Mouse (Mus musculus) kidney, adult 2 months (tissue): ENCODE data around the gene Eepd1. TPM values are rescaled to one million over a fixed set of nuclear protein-coding genes. Genes with fewer than 3 reads are reported as not detected.

Source experiments
- DNase-seq: peaks from one replicate; pipeline ENCODE4 v3.0.0; 2021
- H3K27ac ChIP-seq: fragments of 200-500 bp; 2 replicates; pipeline ENCODE4 v1.5.1; 2012; ENCODE audit warnings: low read depth, low read length, control low read depth, inconsistent platforms; ENCODE audit not compliant: insufficient read depth
- H3K27me3 ChIP-seq: fragments of 200-500 bp; replicated peaks from 2 replicates; pipeline ENCODE4 v1.6.1; 2012; ENCODE audit warnings: mild to moderate bottlenecking, moderate library complexity, low read length, inconsistent platforms; ENCODE audit not compliant: control insufficient read depth, insufficient read depth
- H3K36me3 ChIP-seq: fragments of 200-500 bp; 2 replicates; pipeline ENCODE4 v1.6.1; 2012; ENCODE audit warnings: mild to moderate bottlenecking, moderate library complexity, low read length, inconsistent platforms; ENCODE audit not compliant: control insufficient read depth, insufficient read depth
- H3K4me1 ChIP-seq: fragments of 200-500 bp; 2 replicates; pipeline ENCODE4 v1.6.1; 2011; ENCODE audit warnings: low read length; ENCODE audit not compliant: control insufficient read depth, insufficient read depth
- H3K4me3 ChIP-seq: fragments of 200-500 bp; 2 replicates; pipeline ENCODE4 v1.5.1; 2011; ENCODE audit warnings: mild to moderate bottlenecking, low read depth, low read length, control low read depth; ENCODE audit not compliant: insufficient read depth
- CTCF ChIP-seq: fragments of 200-500 bp; conservative IDR thresholded peaks from 2 replicates; pipeline ENCODE4 v1.5.1; 2011; ENCODE audit warnings: low read depth, mild to moderate bottlenecking, control low read depth, low read length, moderate library complexity, mixed read lengths; ENCODE audit not compliant: insufficient read depth, insufficient read length
- POLR2A ChIP-seq: fragments of 200-500 bp; IDR thresholded peaks from one replicate; pipeline ENCODE4 v1.6.1; 2011; ENCODE audit warnings: low read depth, low read length, control low read depth
- WGBS: fragments of 180-500 bp; shearing (Covaris S2); methylation state at CpG from one replicate; pipeline ENCODE4 v1.1.7; 2018; 5-methylcytosine and 5-hydroxymethylcytosine counted together
- polyA plus RNA-seq: library from polyadenylated mRNA; depleted of rRNA; stranded (reverse); fragments of >200 nt; gene quantifications from 2 replicates; pipeline ENCODE4 v1.2.3, GENCODE M21; 2012

The Eepd1 gene
- polyA plus RNA-seq, 1 experiment: 4.8 TPM

DNA sequence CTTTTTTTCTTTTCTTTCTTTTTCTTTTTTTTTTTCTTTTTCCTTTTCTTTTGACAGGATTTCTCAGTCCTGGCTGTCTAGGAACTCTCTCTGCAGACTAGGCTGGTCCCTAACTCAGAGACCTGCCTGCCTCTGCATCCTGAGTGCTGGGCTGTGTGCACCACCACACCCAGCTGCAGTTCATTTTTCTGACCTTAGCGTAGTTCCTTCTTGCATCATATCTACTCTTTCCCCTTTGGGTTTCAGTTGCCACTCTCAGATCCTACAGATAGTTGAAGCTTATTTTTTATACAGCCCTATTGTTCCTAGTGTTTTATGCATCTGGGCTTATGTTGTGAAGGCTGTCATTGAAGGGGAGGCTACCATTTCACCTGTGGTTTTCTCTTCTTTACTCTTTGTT lies 79.8 kb downstream of the Eepd1 start:
- TF ChIP-seq CTCF (no peak), POLR2A (no peak)
- H3K36me3 ChIP-seq: no peaks in the 10 kb centered on the region
- no peak for DNase-seq
- H3K4me3 ChIP-seq: no peak overlapping the region
- no peak overlapping the region for H3K27ac ChIP-seq
- WGBS: 100% methylated on average over 1 of the region's 1 CpGs
- no peaks in the 10 kb centered on the region for H3K27me3 ChIP-seq
- H3K4me1 ChIP-seq: no peaks in the 10 kb centered on the region

DNA sequence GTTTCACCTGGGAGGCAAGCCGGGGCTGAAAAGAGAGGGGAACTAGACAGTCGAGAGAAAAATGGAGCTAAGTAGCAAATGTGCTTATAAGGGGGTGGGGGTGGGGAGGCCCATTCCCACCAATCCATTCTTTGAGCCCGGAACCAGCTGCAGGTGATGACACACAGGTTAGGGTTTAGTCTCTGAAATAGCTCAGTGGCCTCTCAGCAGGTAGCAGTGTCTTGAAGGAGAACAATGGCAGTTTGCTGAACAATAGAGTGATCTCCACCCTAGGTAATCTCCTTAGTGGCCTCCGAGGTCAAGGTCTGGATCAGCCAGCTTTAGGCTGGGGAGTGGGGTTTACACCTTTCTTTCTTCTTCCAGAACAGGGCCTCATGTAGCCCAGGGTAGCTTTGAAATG lies 82.5 kb downstream of the Eepd1 start:
- Histone ChIP-seq H3K27ac (no peak overlapping the region), H3K4me1 (no peaks in the 10 kb centered on the region), H3K4me3 (no peak overlapping the region), H3K27me3 (no peaks in the 10 kb centered on the region), H3K36me3 (no peaks in the 10 kb centered on the region)
- no peak for DNase-seq
- TF ChIP-seq CTCF (no peak), POLR2A (no peak)
- 89% methylated on average over 4 of the region's 4 CpGs for WGBS

DNA sequence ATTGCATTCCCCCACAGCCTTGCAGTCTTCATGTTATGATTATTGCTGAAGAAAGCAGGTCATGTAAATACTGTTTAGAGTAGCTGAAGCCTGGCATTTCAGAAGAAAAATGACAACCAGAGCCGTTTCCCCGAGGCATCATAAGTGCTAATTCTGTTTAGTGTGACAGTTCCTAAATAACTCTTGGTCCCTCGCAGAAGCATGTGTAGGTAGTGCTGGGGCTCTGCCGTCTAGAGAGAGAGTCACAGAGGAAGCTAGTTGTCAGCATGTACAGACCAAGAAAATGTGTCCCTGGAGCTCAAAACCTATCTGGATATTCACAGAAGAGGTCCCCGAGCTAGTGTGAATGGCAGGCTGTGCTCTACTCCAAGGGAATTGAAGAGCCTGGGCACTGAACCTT lies 85.7 kb downstream of the Eepd1 start:
- 73% methylated on average over 5 of the region's 5 CpGs for whole genome bisulfite sequencing
- H3K4me1 ChIP-seq: no peaks in the 10 kb centered on the region
- no peak for DNase-seq
- no peak overlapping the region for H3K4me3 ChIP-seq
- no peaks in the 10 kb centered on the region for H3K27me3 ChIP-seq
- no peaks in the 10 kb centered on the region for H3K36me3 ChIP-seq
- no peak for TF ChIP-seq POLR2A
- no peak for TF ChIP-seq CTCF
- H3K27ac ChIP-seq: no peak overlapping the region

DNA sequence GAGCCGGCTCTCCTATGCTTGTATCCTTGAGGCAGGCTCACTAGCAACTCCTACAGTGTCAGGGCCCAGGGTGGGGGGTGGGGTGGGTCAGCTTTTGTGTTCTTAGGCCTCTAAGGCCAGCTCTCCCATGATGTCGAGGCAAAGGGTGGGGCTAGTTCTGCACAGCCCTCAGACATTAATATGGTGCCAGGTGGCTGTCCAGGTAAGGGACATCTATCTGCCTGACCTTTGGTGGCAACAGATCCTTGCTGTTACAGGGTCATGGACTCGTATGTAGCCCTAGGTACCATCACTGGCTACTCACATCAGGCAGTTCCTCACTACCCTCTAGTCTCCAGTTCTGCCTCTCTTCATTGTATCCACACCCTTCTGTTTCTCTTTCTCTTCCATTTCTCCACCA lies 87.4 kb downstream of the Eepd1 start:
- WGBS: 80% methylated on average over 3 of the region's 3 CpGs
- Histone ChIP-seq H3K4me1 (no peaks in the 10 kb centered on the region), H3K27me3 (no peaks in the 10 kb centered on the region)

DNA sequence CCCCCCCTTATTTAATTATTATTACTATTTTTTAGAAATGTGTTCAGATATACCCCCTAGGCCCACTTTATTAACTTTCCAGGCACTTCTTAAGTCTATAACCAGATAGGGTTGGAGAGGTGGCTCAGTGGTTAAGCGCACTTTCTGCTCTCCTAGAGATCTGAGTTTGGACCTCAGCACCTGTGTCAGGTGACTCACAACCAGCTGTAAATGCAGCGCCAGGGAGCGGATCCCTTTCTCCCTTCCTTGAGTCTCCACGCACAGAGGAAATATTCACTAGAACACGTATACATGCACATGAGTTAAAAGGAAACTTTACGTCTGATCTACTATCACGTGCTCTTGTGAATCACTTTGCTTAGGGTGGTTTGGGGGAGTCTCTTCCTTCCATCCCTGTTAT lies 88.7 kb downstream of the Eepd1 start:
- no peaks in the 10 kb centered on the region for H3K4me1 ChIP-seq
- no peak overlapping the region for H3K27ac ChIP-seq
- H3K4me3 ChIP-seq: no peak overlapping the region
- no peaks in the 10 kb centered on the region for H3K36me3 ChIP-seq
- TF ChIP-seq POLR2A: no peak
- TF ChIP-seq CTCF: no peak
- H3K27me3 ChIP-seq: no peaks in the 10 kb centered on the region
- 92% methylated on average over 7 of the region's 7 CpGs for WGBS
- DNase-seq: no peak

More for the DNA sequence above, 87.4 kb downstream of the Eepd1 start:
- Histone ChIP-seq H3K36me3 (no peaks in the 10 kb centered on the region), H3K4me3 (no peak overlapping the region), H3K27ac (no peak overlapping the region)
- DNase-seq: no peak
- TF ChIP-seq POLR2A: no peak
- no peak for TF ChIP-seq CTCF

DNA sequence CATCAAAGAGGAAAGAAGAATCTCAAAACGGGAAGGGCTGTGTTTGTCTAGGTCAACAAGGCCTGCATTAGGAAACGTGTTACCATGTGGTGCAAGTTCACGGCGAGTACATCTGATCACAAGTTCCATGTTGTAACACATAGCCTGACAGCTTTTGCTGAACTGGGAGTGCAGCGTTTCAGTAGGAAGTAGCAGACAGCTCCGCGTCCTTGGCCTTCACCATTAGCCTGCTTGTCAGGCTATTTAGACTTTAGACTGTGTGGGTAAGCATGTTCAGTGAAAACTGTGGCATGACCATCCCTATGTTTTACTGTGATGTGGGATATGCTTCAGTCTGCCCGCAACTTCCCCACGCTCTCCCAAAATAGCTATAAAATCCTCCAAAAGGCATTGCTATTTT lies 89.1 kb downstream of the Eepd1 start:
- TF ChIP-seq CTCF: no peak
- TF ChIP-seq POLR2A: no peak
- H3K27ac ChIP-seq: no peak overlapping the region
- no peaks in the 10 kb centered on the region for H3K36me3 ChIP-seq
- no peaks in the 10 kb centered on the region for H3K27me3 ChIP-seq
- no peak for DNase-seq
- 78% methylated on average over 9 of the region's 9 CpGs for WGBS
- no peaks in the 10 kb centered on the region for H3K4me1 ChIP-seq
- no peak overlapping the region for H3K4me3 ChIP-seq

DNA sequence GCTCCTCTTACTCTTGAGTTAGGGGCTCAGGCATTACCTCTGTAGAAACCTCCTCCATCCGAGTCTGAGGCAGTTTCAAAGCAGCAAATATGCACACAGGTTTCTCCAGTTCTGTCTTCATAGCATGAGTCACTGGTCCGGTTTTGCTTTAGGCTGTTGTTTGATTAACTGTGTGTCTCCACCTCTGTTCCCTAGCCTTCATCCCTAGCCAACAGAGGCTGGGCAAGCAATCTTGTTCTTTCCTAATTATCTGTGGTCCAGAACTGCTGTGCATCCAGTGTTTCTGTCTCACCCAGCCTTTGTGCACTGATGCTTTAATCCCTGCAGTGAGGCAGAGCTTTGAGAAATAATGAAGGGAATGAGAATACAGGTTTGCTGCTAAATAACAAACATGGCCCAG lies 90.0 kb downstream of the Eepd1 start:
- no peaks in the 10 kb centered on the region for H3K4me1 ChIP-seq
- WGBS: 50% methylated on average over 2 of the region's 2 CpGs
- no peak overlapping the region for H3K4me3 ChIP-seq
- no peaks in the 10 kb centered on the region for H3K36me3 ChIP-seq
- DNase-seq: no peak
- TF ChIP-seq CTCF (no peak), POLR2A (no peak)
- H3K27me3 ChIP-seq: no peaks in the 10 kb centered on the region
- no peak overlapping the region for H3K27ac ChIP-seq

DNA sequence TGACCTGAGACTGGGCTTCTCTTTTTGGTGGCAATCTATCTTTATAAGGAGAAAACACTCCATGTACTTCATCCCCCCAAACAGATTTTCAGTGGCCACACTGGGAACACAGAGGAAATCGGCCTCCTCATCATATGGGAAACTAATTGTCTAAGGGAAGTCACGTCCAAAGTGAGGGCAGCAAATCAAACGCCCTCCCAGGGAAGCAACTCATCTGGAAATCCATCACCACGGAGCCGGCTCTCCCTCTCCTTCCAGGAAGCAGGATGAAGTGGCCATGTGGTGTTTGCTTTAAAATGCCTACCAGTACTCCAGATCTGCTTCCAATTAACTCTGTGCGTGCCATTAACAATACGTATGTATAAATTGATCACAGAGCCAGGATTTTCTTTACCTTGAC lies 92.4 kb downstream of the Eepd1 start:
- DNase-seq: no peak
- Histone ChIP-seq H3K27ac (no peak overlapping the region), H3K36me3 (no peaks in the 10 kb centered on the region), H3K4me3 (no peak overlapping the region), H3K4me1 (no peaks in the 10 kb centered on the region), H3K27me3 (no peaks in the 10 kb centered on the region)
- no peak for TF ChIP-seq CTCF
- TF ChIP-seq POLR2A: no peak
- WGBS: 31% methylated on average over 7 of the region's 7 CpGs
